Mouse (Mus musculus): ENCODE data around the gene Tmed9.

GRCm38 (mm10) chr13:55599566-55600540 is 26.3 kb downstream of the Tmed9 start, which contains the start of gene B4galt7:
- TF ChIP-seq CTCF (IDR thresholded peaks at IDR 0.05; ENCODE audit: low read depth, low read length), result no peak
- no peak for TF ChIP-seq POLR2A (IDR thresholded peaks at IDR 0.05; ENCODE audit: borderline replicate concordance, low read depth, low read length)

Measured in bone marrow macrophage, adult 2 months (primary cell).